Mouse (Mus musculus) liver, postnatal 0 days (tissue): ENCODE measurements around the gene Endou. TPM values are rescaled to one million over a fixed set of nuclear protein-coding genes. Genes with fewer than 3 reads are reported as not detected.

Experiments used
- ATAC-seq: fragments of 200-750 bp; cut with Nextera tagmentation; 2 replicates; pipeline ENCODE4 v1.8.0; 2017; ENCODE audit warnings: mild to moderate bottlenecking, moderate library complexity
- DNase-seq: peaks from one replicate; pipeline ENCODE4 v3.0.0-alpha.2; 2016
- H3K27ac ChIP-seq: fragments of 300-500 bp; sonication (generic); 2 replicates; pipeline ENCODE4 v1.5.1; 2014; ENCODE audit warnings: antibody characterized with exemption, moderate library complexity, mild to moderate bottlenecking, low read depth
- H3K27me3 ChIP-seq: fragments of 300-500 bp; sonication (generic); 2 replicates; pipeline ENCODE4 v1.6.1; 2014; ENCODE audit warnings: low read length, control low read depth, mixed read lengths; ENCODE audit not compliant: insufficient read depth
- H3K36me3 ChIP-seq: fragments of 300-500 bp; sonication (generic); replicated peaks from 2 replicates; pipeline ENCODE4 v1.6.1; 2014; ENCODE audit warnings: mild to moderate bottlenecking, control low read depth, low read length, moderate library complexity, mixed read lengths; ENCODE audit not compliant: insufficient read depth
- H3K4me1 ChIP-seq: fragments of 300-500 bp; sonication (generic); 2 replicates; pipeline ENCODE4 v1.6.1; 2014; ENCODE audit warnings: antibody characterized with exemption, mild to moderate bottlenecking, control low read depth; ENCODE audit not compliant: insufficient read depth
- H3K4me2 ChIP-seq: fragments of 300-500 bp; sonication (generic); 2 replicates; pipeline ENCODE4 v1.6.1; 2014; ENCODE audit warnings: low read depth, mild to moderate bottlenecking, low read length, moderate library complexity, mixed read lengths
- H3K4me3 ChIP-seq: fragments of 300-500 bp; sonication (generic); 2 replicates; pipeline ENCODE4 v1.5.1; 2014; ENCODE audit warnings: low read depth, low read length
- H3K9ac ChIP-seq: fragments of 300-500 bp; sonication (generic); replicated peaks from 2 replicates; pipeline ENCODE4 v1.6.1; 2014; ENCODE audit warnings: mild to moderate bottlenecking, moderate library complexity
- H3K9me3 ChIP-seq: fragments of 300-500 bp; sonication (generic); 2 replicates; pipeline ENCODE4 v1.6.1; 2016; ENCODE audit warnings: mild to moderate bottlenecking, control low read depth, low read length, mixed read lengths
- CTCF ChIP-seq: sonication (generic); IDR thresholded peaks from 2 replicates; pipeline ENCODE4 v1.5.1; 2016; ENCODE audit warnings: antibody characterized with exemption, low read depth
- EP300 ChIP-seq: IDR thresholded peaks from 2 replicates; pipeline ENCODE4 v1.6.1; 2016; ENCODE audit warnings: antibody characterized with exemption, low read depth, mild to moderate bottlenecking
- WGBS: fragments of 180-500 bp; shearing (Covaris S2); extraction: QIAGEN DNeasy Blood & Tissue Kit; methylation state at CpG from one replicate; pipeline ENCODE4 v1.1.7; 2014; ENCODE audit not compliant: insufficient replicate concordance; 5-methylcytosine and 5-hydroxymethylcytosine counted together
- polyA plus RNA-seq: library from polyadenylated mRNA; unstranded; fragments of >200 nt; fragmentation: Nextera tagmentation; extraction: Ambion mirVana; gene quantifications from 2 replicates; pipeline ENCODE4 v1.2.1, GENCODE M21; 2015

The Endou gene
- polyA plus RNA-seq, 1 experiment from 2014 or later, result 0.82 TPM

GRCm38 (mm10) chr15:97745331-97745730 is 14.2 kb upstream of the Endou start:
- 61% methylated on average over 10 of the region's 10 CpGs for WGBS
- Histone ChIP-seq H3K27me3 (no peaks in the 10 kb centered on the region), H3K36me3 (no peaks in the 10 kb centered on the region), H3K4me1 (peaks cover 29% of the 10 kb centered on the region), H3K9ac (no peak overlapping the region), H3K4me3 (no peak overlapping the region), H3K9me3 (no peaks in the 10 kb centered on the region), H3K4me2 (no peak overlapping the region), H3K27ac (peak overlapping the region; percentile 69)
- ATAC-seq (peak; percentile 14; the same call in 1 of the 2 replicates), DNase-seq (no peak)
- TF ChIP-seq CTCF (no peak), EP300 (no peak)

- no peaks in the 10 kb centered on the region for H3K36me3 ChIP-seq
- DNase-seq (peak; percentile 72), ATAC-seq (peak; percentile 83)
- peak overlapping the region; percentile 69; the same call in 1 of the 2 replicates for H3K27ac ChIP-seq
- no peak overlapping the region for H3K4me3 ChIP-seq
- WGBS, result 43% methylated on average over 10 of the region's 10 CpGs
- H3K4me2 ChIP-seq, result no peak overlapping the region
- H3K27me3 ChIP-seq, result no peaks in the 10 kb centered on the region
- H3K9me3 ChIP-seq, result no peaks in the 10 kb centered on the region
- H3K4me1 ChIP-seq, result peaks cover 26% of the 10 kb centered on the region
- H3K9ac ChIP-seq, result no peak overlapping the region
- TF ChIP-seq CTCF (no peak), EP300 (peak; percentile 45; the same call in 1 of the 2 replicates)
Observed at GRCm38 (mm10) chr15:97744930-97745329, 13.8 kb upstream of the Endou start.

- no peaks in the 10 kb centered on the region for H3K36me3 ChIP-seq
- ATAC-seq (no peak), DNase-seq (no peak)
- H3K4me3 ChIP-seq, result no peak overlapping the region
- peaks cover 26% of the 10 kb centered on the region for H3K4me1 ChIP-seq
- H3K9ac ChIP-seq, result no peak overlapping the region
- peak overlapping the region; percentile 1; the same call in 1 of the 2 replicates for H3K27ac ChIP-seq
- TF ChIP-seq EP300, result no peak
- no peak for TF ChIP-seq CTCF
- no peaks in the 10 kb centered on the region for H3K27me3 ChIP-seq
- no peaks in the 10 kb centered on the region for H3K9me3 ChIP-seq
- 68% methylated on average over 12 of the region's 12 CpGs for WGBS
- H3K4me2 ChIP-seq, result no peak overlapping the region
Observed at GRCm38 (mm10) chr15:97743961-97744525, 12.9 kb upstream of the Endou start.

GRCm38 (mm10) chr15:97743210-97743609 is 12.1 kb upstream of the Endou start:
- H3K36me3 ChIP-seq, result no peaks in the 10 kb centered on the region
- peaks cover 19% of the 10 kb centered on the region for H3K4me1 ChIP-seq
- H3K4me2 ChIP-seq, result no peak overlapping the region
- WGBS, result 75% methylated on average over 5 of the region's 5 CpGs
- no peaks in the 10 kb centered on the region for H3K27me3 ChIP-seq
- TF ChIP-seq CTCF (no peak), EP300 (no peak)
- no peak overlapping the region for H3K4me3 ChIP-seq
- no peak for ATAC-seq
- H3K9ac ChIP-seq, result no peak overlapping the region
- no peak for DNase-seq
- no peak overlapping the region for H3K27ac ChIP-seq
- H3K9me3 ChIP-seq, result no peaks in the 10 kb centered on the region

- TF ChIP-seq CTCF (no peak), EP300 (no peak)
- H3K27ac ChIP-seq, result peak overlapping the region; percentile 29; the same call in 1 of the 2 replicates
- H3K9me3 ChIP-seq, result no peaks in the 10 kb centered on the region
- DNase-seq, result no peak
- no peaks in the 10 kb centered on the region for H3K36me3 ChIP-seq
- H3K4me1 ChIP-seq, result peaks cover 18% of the 10 kb centered on the region
- 38% methylated on average over 4 of the region's 4 CpGs for WGBS
- H3K9ac ChIP-seq, result no peak overlapping the region
- ATAC-seq, result no peak
- H3K4me2 ChIP-seq, result no peak overlapping the region
- H3K4me3 ChIP-seq, result no peak overlapping the region
- no peaks in the 10 kb centered on the region for H3K27me3 ChIP-seq
Observed at GRCm38 (mm10) chr15:97742600-97742999, 11.5 kb upstream of the Endou start.

GRCm38 (mm10) chr15:97742074-97742473 is 10.9 kb upstream of the Endou start:
- no peaks in the 10 kb centered on the region for H3K36me3 ChIP-seq
- no peak overlapping the region for H3K9ac ChIP-seq
- TF ChIP-seq EP300 (no peak), CTCF (no peak)
- H3K9me3 ChIP-seq, result no peaks in the 10 kb centered on the region
- ATAC-seq (no peak), DNase-seq (no peak)
- H3K4me2 ChIP-seq, result no peak overlapping the region
- no peak overlapping the region for H3K27ac ChIP-seq
- 44% methylated on average over 7 of the region's 7 CpGs for WGBS
- no peaks in the 10 kb centered on the region for H3K27me3 ChIP-seq
- H3K4me3 ChIP-seq, result no peak overlapping the region
- H3K4me1 ChIP-seq, result peaks cover 18% of the 10 kb centered on the region
